Mouse (Mus musculus) lung, embryonic 16.5 days (tissue): ENCODE measurements at regions not wholly inside any gene's neighbourhood (a gene's known extent, or its start where the extent isn't known, plus 50 kb on each side); places are given as distances from the start of the nearest gene placed in this dataset.

ENCODE experiments used
- ATAC-seq: fragments of 200-750 bp; cut with Nextera tagmentation; 2 replicates; pipeline ENCODE4 v1.8.0; 2017; ENCODE audit warnings: low read depth, mild to moderate bottlenecking, moderate library complexity
- H3K27ac ChIP-seq: fragments of 300-500 bp; sonication (generic); 2 replicates; pipeline ENCODE4 v1.5.1; 2014; ENCODE audit warnings: mild to moderate bottlenecking, control low read depth, low read length
- H3K27me3 ChIP-seq: fragments of 300-500 bp; sonication (generic); 2 replicates; pipeline ENCODE4 v1.6.1; 2014; ENCODE audit warnings: low read depth, low read length, mixed read lengths; ENCODE audit not compliant: control insufficient read depth, insufficient read depth
- H3K36me3 ChIP-seq: fragments of 300-500 bp; sonication (generic); 2 replicates; pipeline ENCODE4 v1.6.1; 2014; ENCODE audit warnings: low read length; ENCODE audit not compliant: control insufficient read depth, insufficient read depth
- H3K4me1 ChIP-seq: fragments of 300-500 bp; sonication (generic); replicated peaks from 2 replicates; pipeline ENCODE4 v1.6.1; 2014; ENCODE audit warnings: low read length, mixed read lengths; ENCODE audit not compliant: control insufficient read depth, insufficient read depth
- H3K4me2 ChIP-seq: fragments of 300-500 bp; sonication (generic); 2 replicates; pipeline ENCODE4 v1.6.1; 2014; ENCODE audit warnings: low read depth, low read length, control low read depth
- H3K4me3 ChIP-seq: fragments of 300-500 bp; sonication (generic); 2 replicates; pipeline ENCODE4 v1.5.1; 2014; ENCODE audit warnings: mild to moderate bottlenecking, low read length, control low read depth
- H3K9ac ChIP-seq: fragments of 300-500 bp; sonication (generic); 2 replicates; pipeline ENCODE4 v1.6.1; 2014; ENCODE audit warnings: low read length, control low read depth
- H3K9me3 ChIP-seq: fragments of 300-500 bp; sonication (generic); 2 replicates; pipeline ENCODE4 v1.6.1; 2016; ENCODE audit warnings: low read length; ENCODE audit not compliant: control insufficient read depth
- WGBS: fragments of 180-500 bp; shearing (Covaris S2); extraction: QIAGEN DNeasy Blood & Tissue Kit; methylation state at CpG from one replicate; pipeline ENCODE4 v1.1.7; 2014; 5-methylcytosine and 5-hydroxymethylcytosine counted together

DNA sequence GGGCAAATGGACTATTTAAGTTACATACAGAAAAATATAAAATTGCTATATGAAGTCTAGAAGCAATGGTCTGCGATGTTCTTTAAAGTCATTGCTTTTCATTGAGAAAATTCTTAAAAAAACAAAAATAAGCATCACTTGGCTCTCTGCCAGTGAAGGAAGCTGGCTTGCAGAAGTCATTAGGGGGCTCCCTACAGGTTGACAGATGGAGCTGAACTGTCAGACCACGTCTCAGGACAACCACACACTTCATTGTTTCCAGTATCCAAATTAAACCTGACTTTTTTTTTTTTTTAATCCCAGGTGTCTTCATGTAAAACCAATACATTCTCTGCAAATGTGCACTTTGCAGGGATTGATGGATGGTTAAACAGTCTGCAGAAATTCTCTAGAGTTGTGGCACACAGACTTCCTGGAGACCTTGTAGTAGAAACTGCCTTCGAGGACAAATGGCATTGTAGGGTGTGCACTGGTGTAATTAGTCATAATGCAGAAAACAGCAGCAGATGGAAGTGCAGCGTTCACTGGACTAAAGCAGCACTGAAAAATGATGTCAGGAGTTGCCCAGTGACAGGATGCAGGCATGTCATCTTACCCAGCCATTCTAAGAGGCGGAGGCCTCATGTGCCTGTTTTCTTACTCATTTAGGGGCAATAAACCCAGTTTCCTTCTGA lies 203.4 kb upstream of the Impg1 start:
- 48% methylated on average over 5 of the region's 5 CpGs for WGBS

DNA sequence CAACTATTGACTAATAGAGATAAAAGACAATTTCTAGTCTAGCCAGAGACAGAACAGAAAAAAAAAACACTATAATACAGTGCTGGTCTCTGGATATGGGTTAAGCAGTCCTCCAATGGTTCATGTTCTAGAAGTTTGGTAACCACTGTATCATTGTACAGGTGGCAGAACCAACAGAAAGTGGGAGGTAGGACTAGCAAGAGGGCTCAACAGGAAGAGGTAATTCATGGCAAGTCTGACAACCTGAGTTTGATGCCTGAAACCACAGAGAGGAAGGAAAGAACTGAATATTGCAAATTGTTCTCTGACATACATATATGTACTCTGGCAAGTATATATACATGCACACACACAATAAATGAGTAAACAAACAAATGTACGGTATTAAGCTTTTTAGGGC lies 193.5 kb upstream of the Impg1 start:
- H3K9ac ChIP-seq: no peak overlapping the region
- H3K27ac ChIP-seq: no peak overlapping the region
- ATAC-seq: no peak
- no peak overlapping the region for H3K4me2 ChIP-seq
- H3K4me1 ChIP-seq: no peaks in the 10 kb centered on the region
- no peaks in the 10 kb centered on the region for H3K36me3 ChIP-seq
- no peak overlapping the region for H3K4me3 ChIP-seq
- H3K27me3 ChIP-seq: no peaks in the 10 kb centered on the region
- H3K9me3 ChIP-seq: no peaks in the 10 kb centered on the region
- 59% methylated on average over 1 of the region's 1 CpGs for WGBS

More for the DNA sequence above, 203.4 kb upstream of the Impg1 start:
- ATAC-seq: no peak
- Histone ChIP-seq H3K4me2 (no peak overlapping the region), H3K27ac (no peak overlapping the region), H3K36me3 (no peaks in the 10 kb centered on the region), H3K27me3 (no peaks in the 10 kb centered on the region), H3K9me3 (no peaks in the 10 kb centered on the region), H3K4me3 (no peak overlapping the region), H3K9ac (no peak overlapping the region), H3K4me1 (no peaks in the 10 kb centered on the region)

DNA sequence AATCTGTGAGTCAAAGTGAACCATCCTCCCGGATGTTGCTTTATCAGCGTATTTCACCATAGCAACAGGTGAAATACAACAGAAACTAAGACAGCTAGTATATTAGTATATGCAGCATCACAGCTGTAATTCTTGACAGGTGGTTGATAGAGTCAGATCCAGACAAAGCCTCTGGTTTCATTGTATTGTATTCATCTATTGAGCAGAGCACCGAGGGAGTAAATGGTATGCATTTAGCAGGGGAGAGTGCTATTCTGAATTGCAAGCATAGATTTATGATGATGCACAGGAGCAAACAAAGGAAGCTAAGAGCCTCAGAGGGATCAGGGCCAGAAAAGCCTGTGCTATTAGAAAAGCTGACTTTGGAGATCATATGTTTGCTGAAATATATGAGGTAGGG lies 149.8 kb upstream of the Impg1 start:
- Histone ChIP-seq H3K9ac (no peak overlapping the region), H3K27ac (no peak overlapping the region), H3K36me3 (no peaks in the 10 kb centered on the region), H3K4me3 (no peak overlapping the region), H3K27me3 (no peaks in the 10 kb centered on the region), H3K9me3 (no peaks in the 10 kb centered on the region), H3K4me2 (no peak overlapping the region), H3K4me1 (no peaks in the 10 kb centered on the region)
- ATAC-seq: no peak
- WGBS: 85% methylated on average over 3 of the region's 3 CpGs

DNA sequence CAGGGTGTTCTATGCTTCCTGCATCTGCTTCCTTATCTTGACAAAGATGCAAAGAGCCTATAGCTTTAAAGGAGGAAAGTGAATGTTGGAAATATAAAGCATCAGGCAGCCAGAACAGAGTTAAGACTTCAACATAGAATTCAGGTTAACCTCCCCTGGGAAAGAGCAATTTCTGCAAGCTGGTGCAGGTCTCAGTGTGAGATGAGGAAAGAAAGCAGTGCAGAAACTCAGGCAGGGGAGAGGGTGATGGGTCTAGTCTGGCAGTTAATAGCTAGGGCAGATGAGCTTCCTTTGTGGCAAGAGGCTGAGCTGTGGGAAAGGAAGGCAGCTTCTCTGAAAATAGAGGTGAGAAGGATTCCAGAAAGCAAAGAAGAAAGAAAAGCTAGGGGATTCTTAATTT lies 134.7 kb upstream of the Impg1 start:
- Histone ChIP-seq H3K9ac (no peak overlapping the region), H3K9me3 (no peaks in the 10 kb centered on the region), H3K4me2 (no peak overlapping the region), H3K4me1 (no peaks in the 10 kb centered on the region), H3K27me3 (no peaks in the 10 kb centered on the region), H3K4me3 (no peak overlapping the region), H3K36me3 (no peaks in the 10 kb centered on the region), H3K27ac (no peak overlapping the region)
- no peak for ATAC-seq

DNA sequence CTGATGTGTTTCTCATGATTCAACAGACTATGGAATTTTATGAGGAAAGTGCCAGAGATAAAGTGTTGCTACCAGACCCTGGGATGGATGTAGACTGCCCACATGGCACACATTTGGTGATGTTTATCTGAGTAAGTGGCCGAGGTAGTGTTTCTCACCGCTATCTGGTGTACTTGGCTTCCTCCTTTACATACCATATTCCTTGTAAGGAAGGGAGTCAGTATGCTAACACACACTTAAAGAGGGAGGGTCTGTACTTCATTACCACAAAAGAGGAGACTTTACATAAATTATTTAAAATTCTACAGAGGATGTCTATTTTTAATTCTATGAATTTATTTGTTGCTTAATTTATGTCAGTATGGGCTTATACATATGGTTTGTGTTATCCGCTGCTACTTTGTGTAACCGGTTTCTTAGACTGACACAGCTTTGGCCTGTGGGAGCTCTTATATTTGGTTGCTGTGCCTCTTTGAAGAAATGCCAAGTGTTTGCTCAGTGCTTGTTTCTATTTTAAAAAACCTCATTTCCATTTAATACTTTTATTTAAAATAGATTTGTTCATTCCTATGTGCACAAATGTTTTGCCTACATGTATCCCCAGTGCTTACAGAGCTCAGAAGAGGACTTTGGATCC lies 100.2 kb upstream of the Impg1 start:
- ATAC-seq: peak; percentile 87
- H3K9me3 ChIP-seq: no peaks in the 10 kb centered on the region
- no peaks in the 10 kb centered on the region for H3K27me3 ChIP-seq
- no peaks in the 10 kb centered on the region for H3K36me3 ChIP-seq
- H3K27ac ChIP-seq: peak overlapping the region; percentile 39; the same call in 1 of the 2 replicates
- H3K4me1 ChIP-seq: no peaks in the 10 kb centered on the region; the same call in 1 of the 2 replicates
- H3K9ac ChIP-seq: no peak overlapping the region
- H3K4me2 ChIP-seq: no peak overlapping the region
- H3K4me3 ChIP-seq: no peak overlapping the region
- 36% methylated on average over 4 of the region's 4 CpGs for WGBS

DNA sequence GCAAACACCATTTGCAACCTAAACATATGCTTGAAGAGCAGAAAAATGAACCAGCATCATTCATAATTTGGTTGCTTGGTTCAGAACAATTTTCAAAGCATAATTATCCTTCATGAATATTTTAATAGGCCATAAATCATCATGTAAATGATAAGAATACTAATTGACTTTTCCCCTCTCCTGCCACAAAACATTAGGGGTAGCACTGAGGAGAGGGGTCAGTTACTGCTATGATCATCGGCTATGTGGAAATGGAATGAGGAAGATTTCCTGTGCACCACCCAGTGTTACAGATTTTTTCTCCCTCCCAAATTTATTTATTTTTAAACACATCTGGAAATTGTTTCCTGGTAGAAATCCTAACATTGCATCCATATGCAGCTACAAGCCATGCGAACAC lies 98.4 kb upstream of the Impg1 start:
- Histone ChIP-seq H3K4me2 (no peak overlapping the region), H3K27ac (no peak overlapping the region), H3K4me3 (no peak overlapping the region), H3K9ac (no peak overlapping the region), H3K36me3 (no peaks in the 10 kb centered on the region), H3K27me3 (no peaks in the 10 kb centered on the region), H3K4me1 (no peaks in the 10 kb centered on the region; the same call in 1 of the 2 replicates), H3K9me3 (no peaks in the 10 kb centered on the region)
- WGBS: 70% methylated on average over 2 of the region's 2 CpGs
- ATAC-seq: no peak

DNA sequence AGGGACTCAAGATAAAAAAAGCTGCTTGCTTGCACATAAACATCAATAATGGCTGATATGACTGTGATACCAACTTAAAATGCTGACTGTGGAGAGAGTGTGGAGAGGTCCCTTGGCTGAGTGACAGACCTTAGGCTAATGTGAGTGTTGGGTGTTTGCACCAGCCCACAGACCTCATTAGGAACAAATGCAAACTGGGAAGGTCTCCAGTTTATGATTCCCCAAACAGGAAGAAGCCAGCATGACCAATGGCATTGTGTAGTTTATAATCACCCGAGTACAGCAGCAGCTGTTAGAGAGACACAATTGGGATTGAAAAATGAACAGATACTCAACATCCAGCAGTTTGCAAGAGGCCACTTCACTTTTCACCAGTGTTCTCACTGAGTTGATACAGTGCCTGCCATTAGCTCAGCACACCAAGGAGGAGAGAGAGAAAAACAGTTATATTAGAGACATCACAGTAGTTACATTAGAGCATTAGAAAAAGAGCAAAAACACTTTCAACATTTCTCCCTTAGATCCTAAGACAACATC lies 90.3 kb upstream of the Impg1 start:
- WGBS: 19% methylated on average over 1 of the region's 1 CpGs
- peak; percentile 81 for ATAC-seq
- Histone ChIP-seq H3K27ac (no peak overlapping the region), H3K36me3 (no peaks in the 10 kb centered on the region), H3K9ac (no peak overlapping the region), H3K4me1 (0 out of 2 replicates have a peak, but pooled peaks cover 3% of the 10 kb centered on the region), H3K27me3 (no peaks in the 10 kb centered on the region), H3K4me3 (no peak overlapping the region), H3K9me3 (no peaks in the 10 kb centered on the region), H3K4me2 (no peak overlapping the region)
